Mouse (Mus musculus) cortical plate, adult 2 months (tissue): ENCODE measurements around the gene Mrtfa.

Experiments used
- CTCF ChIP-seq: fragments of 200-500 bp; IDR thresholded peaks from 2 replicates; pipeline ENCODE4 v1.5.1; 2011; ENCODE audit warnings: mild to moderate bottlenecking, control low read depth, low read length; ENCODE audit not compliant: insufficient read depth; ENCODE audit errors: extremely low read depth
- POLR2A ChIP-seq: fragments of 200-500 bp; IDR thresholded peaks from 2 replicates; pipeline ENCODE4 v1.6.1; 2011; ENCODE audit warnings: mild to moderate bottlenecking, low read length, control low read depth; ENCODE audit not compliant: insufficient read depth; ENCODE audit errors: extremely low read depth

DNA sequence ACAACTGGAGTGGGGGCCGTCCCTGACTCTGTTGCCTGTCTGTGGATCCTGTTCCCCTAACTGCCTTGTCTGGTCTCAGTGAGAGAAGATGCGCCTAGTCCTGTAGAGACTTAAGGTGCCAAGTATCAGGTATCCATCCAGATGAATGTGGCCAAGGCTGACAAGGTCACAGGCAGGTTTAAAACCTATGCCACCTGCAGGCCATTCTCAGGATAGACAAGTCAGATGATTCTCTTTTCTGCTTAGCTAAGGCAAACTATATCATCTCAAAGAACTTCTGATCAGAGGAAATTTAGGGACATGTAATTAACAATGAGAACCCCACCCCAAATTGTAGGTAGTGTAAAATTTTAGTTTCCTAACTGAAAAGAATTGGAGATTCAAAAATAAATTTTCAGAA is 129.6 kb downstream of the Mrtfa start:
- TF ChIP-seq POLR2A (no peak), CTCF (no peak)
